ENCODE assay signal across 27 mouse cellular contexts in the genomic region with DNA sequence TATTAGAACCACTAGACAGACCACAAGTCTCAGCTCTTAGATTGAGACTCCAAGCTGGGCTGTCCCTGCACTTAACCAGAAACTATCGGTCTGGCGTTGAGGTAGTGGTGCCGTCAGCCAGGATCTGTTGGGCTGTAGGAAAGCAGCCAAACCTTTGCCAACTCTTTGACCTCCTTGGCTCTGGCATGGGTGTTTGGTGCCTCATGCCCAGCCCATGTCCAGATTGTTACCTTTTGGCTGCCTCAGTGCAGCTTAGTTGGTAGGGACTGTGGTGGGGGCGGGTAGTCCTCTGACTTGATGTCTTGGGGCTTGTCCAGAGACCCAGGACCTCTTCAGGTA. TPM values are rescaled to one million over a fixed set of nuclear protein-coding genes. Genes with fewer than 3 reads are reported as not detected.
DNase-seq lines count a peak whose midpoint lies in the region; ATAC-seq and TF ChIP-seq lines count a peak whose summit lies in the region.
"Had no signal": no experiment of that assay in that cellular context is flagged by ENCODE, and none has a peak within 500 bp of the region (broad histone marks: within the 10 kb centered on the region; RNA-seq: fewer than 3 reads in every experiment).

No protein-coding gene starts in this region.

- H3K27me3 ChIP-seq in kidney, embryonic 14.5 days (ENCODE audit: control insufficient read depth, insufficient read depth, low read length): no peaks in the 10 kb centered on the region
- H3K27me3 ChIP-seq in liver, adult 2 months (ENCODE audit: control insufficient read depth, insufficient read depth, low read length): no peaks in the 10 kb centered on the region
- no peaks in the 10 kb centered on the region for H3K27me3 ChIP-seq in liver, postnatal 0 days (ENCODE audit: insufficient read depth, low read length)
- H3K27me3 ChIP-seq in forebrain, embryonic 16.5 days (replicated peaks; ENCODE audit: control insufficient read depth, insufficient read depth, low read length): no peaks in the 10 kb centered on the region
- H3K27me3 ChIP-seq: forebrain, embryonic 12.5 days; heart, embryonic 13.5 days; hindbrain, embryonic 15.5 days; limb, embryonic 12.5 days had no signal

- 95% methylated on average over 4 of the region's 4 CpGs for WGBS in kidney, embryonic 14.5 days
- 18% methylated on average over 4 of the region's 4 CpGs for WGBS in liver, adult 2 months
- WGBS in liver, postnatal 0 days (ENCODE audit: insufficient replicate concordance): 81% methylated on average over 4 of the region's 4 CpGs
- WGBS in forebrain, embryonic 16.5 days: 95% methylated on average over 4 of the region's 4 CpGs

- no peak overlapping the region for H3K9ac ChIP-seq in kidney, embryonic 14.5 days (ENCODE audit: low read depth, low read length)
- peak overlapping the region; percentile 57 for H3K9ac ChIP-seq in liver, adult 2 months (ENCODE audit: low read depth, low read length)
- H3K9ac ChIP-seq in liver, postnatal 0 days (replicated peaks): no peak overlapping the region
- H3K9ac ChIP-seq in forebrain, embryonic 16.5 days (replicated peaks; ENCODE audit: low read depth, low read length): no peak overlapping the region
- H3K9ac ChIP-seq: forebrain, embryonic 12.5 days; heart, embryonic 13.5 days; hindbrain, embryonic 15.5 days; limb, embryonic 12.5 days had no signal

- no peak for TF ChIP-seq CTCF in gastrocnemius, adult 2 months (IDR thresholded peaks at IDR 0.05)
- TF ChIP-seq CTCF in liver, adult 2 months (IDR thresholded peaks at IDR 0.05; ENCODE audit: low read depth, low read length): no peak
- TF ChIP-seq CTCF in liver, postnatal 0 days (IDR thresholded peaks at IDR 0.05; ENCODE audit: low read depth): no peak

- ATAC-seq in kidney, embryonic 14.5 days (ENCODE audit: low FRiP score, low TSS enrichment): no peak
- ATAC-seq in liver, postnatal 0 days: no peak
- no peak for ATAC-seq in forebrain, embryonic 16.5 days
- ATAC-seq: inflammation-experienced regulatory T-cells, adult 6 months; midbrain, embryonic 16.5 days had no signal

- 0 out of 2 replicates have a peak overlapping the region, but pooled peaks have one; percentile 20 for H3K27ac ChIP-seq in gastrocnemius, adult 2 months
- H3K27ac ChIP-seq in kidney, embryonic 14.5 days (ENCODE audit: low read depth, low read length): no peak overlapping the region
- H3K27ac ChIP-seq in liver, adult 2 months (replicated peaks; ENCODE audit: insufficient read depth, low read depth, low read length): peak overlapping the region; percentile 98
- no peak overlapping the region for H3K27ac ChIP-seq in liver, postnatal 0 days (ENCODE audit: low read depth)
- H3K27ac ChIP-seq in forebrain, embryonic 16.5 days (ENCODE audit: low read length): no peak overlapping the region
- H3K27ac ChIP-seq: forebrain, embryonic 12.5 days; heart, embryonic 13.5 days; hindbrain, embryonic 10.5 days; hindbrain, embryonic 15.5 days; left cerebral cortex, adult 2 months; limb, embryonic 12.5 days had no signal

- H3K9me3 ChIP-seq in kidney, embryonic 14.5 days (ENCODE audit: control insufficient read depth, low read length): no peaks in the 10 kb centered on the region
- no peaks in the 10 kb centered on the region for H3K9me3 ChIP-seq in liver, postnatal 0 days (ENCODE audit: low read length)
- H3K9me3 ChIP-seq in forebrain, embryonic 16.5 days (ENCODE audit: control insufficient read depth, low read length): no peaks in the 10 kb centered on the region
- H3K9me3 ChIP-seq: forebrain, embryonic 12.5 days; heart, embryonic 13.5 days; hindbrain, embryonic 10.5 days; hindbrain, embryonic 15.5 days; limb, embryonic 12.5 days had no signal

- no peaks in the 10 kb centered on the region for H3K4me1 ChIP-seq in kidney, embryonic 14.5 days (ENCODE audit: control insufficient read depth, insufficient read depth, low read length)
- peaks cover 61% of the 10 kb centered on the region for H3K4me1 ChIP-seq in liver, adult 2 months (ENCODE audit: control insufficient read depth, insufficient read depth, low read length)
- H3K4me1 ChIP-seq in liver, postnatal 0 days (ENCODE audit: insufficient read depth): peaks cover 27% of the 10 kb centered on the region
- no peaks in the 10 kb centered on the region for H3K4me1 ChIP-seq in forebrain, embryonic 16.5 days (replicated peaks; ENCODE audit: control insufficient read depth, insufficient read depth, low read length)
- H3K4me1 ChIP-seq: forebrain, embryonic 12.5 days; heart, embryonic 13.5 days; hindbrain, embryonic 10.5 days; hindbrain, embryonic 15.5 days had no signal

- H3K4me2 ChIP-seq in kidney, embryonic 14.5 days (replicated peaks; ENCODE audit: low read depth, low read length): no peak overlapping the region
- no peak overlapping the region for H3K4me2 ChIP-seq in liver, postnatal 0 days (ENCODE audit: low read depth, low read length)
- no peak overlapping the region for H3K4me2 ChIP-seq in forebrain, embryonic 16.5 days (ENCODE audit: low read length)
- H3K4me2 ChIP-seq: forebrain, embryonic 12.5 days; heart, embryonic 13.5 days; hindbrain, embryonic 15.5 days; limb, embryonic 12.5 days; liver, embryonic 11.5 days; midbrain, embryonic 11.5 days had no signal

- peak; percentile 50 for DNase-seq in gastrocnemius, adult 2 months
- DNase-seq in gastrocnemius, postnatal 14 days: no peak
- DNase-seq in kidney, adult 18-20 months: peak; percentile 64
- peak; percentile 98 for DNase-seq in liver, adult 2 months (ENCODE audit: extremely low read depth, low read depth, low spot score)
- DNase-seq in liver, postnatal 0 days: no peak
- DNase-seq: cerebellum, postnatal 14 days; heart, postnatal 10 days; layer of hippocampus, adult 9-11 months; lung, postnatal 36 days; right cerebral cortex, adult 18-20 months; right cerebral cortex, postnatal 4 days; thymus, adult 2 months; thymus, postnatal 36 days had no signal

- H3K4me3 ChIP-seq in gastrocnemius, adult 2 months: no peak overlapping the region
- H3K4me3 ChIP-seq in kidney, embryonic 14.5 days (ENCODE audit: low read length): no peak overlapping the region
- H3K4me3 ChIP-seq in liver, adult 2 months (ENCODE audit: insufficient read depth, low read depth, low read length): no peak overlapping the region
- H3K4me3 ChIP-seq in liver, postnatal 0 days (ENCODE audit: low read depth, low read length): no peak overlapping the region
- H3K4me3 ChIP-seq in forebrain, embryonic 16.5 days (replicated peaks; ENCODE audit: low read length): no peak overlapping the region
- H3K4me3 ChIP-seq: erythroblast, embryonic 14.5 days; forebrain, embryonic 12.5 days; heart, embryonic 13.5 days; hindbrain, embryonic 10.5 days; hindbrain, embryonic 15.5 days; left cerebral cortex, adult 2 months; limb, embryonic 12.5 days had no signal

- peaks cover 19% of the 10 kb centered on the region; the same call in 1 of the 2 replicates for H3K79me2 ChIP-seq in liver, adult 2 months (ENCODE audit: control insufficient read depth, insufficient read depth, low read length)

- intact Hi-C loops in gastrocnemius, adult 2 months (cut with DNase I): no loop called here
- intact Hi-C loops in gastrocnemius, postnatal 14 days (cut with DNase I; ENCODE audit: low total_unique reads): no loop called here

- TF ChIP-seq POLR2A in liver, adult 2 months (IDR thresholded peaks at IDR 0.05; ENCODE audit: extremely low read depth, insufficient read depth, low read length): no peak

- no peak for TF ChIP-seq EP300 in liver, postnatal 0 days (IDR thresholded peaks at IDR 0.05; ENCODE audit: low read depth)

- H3K36me3 ChIP-seq in kidney, embryonic 14.5 days (ENCODE audit: control insufficient read depth, insufficient read depth, low read length): no peaks in the 10 kb centered on the region
- H3K36me3 ChIP-seq in liver, adult 2 months (ENCODE audit: control insufficient read depth, insufficient read depth, low read length): peaks cover 5% of the 10 kb centered on the region; the same call in 1 of the 2 replicates
- no peaks in the 10 kb centered on the region for H3K36me3 ChIP-seq in liver, postnatal 0 days (replicated peaks; ENCODE audit: insufficient read depth, low read length)
- no peaks in the 10 kb centered on the region for H3K36me3 ChIP-seq in forebrain, embryonic 16.5 days (ENCODE audit: control insufficient read depth, insufficient read depth)
- H3K36me3 ChIP-seq: forebrain, embryonic 12.5 days; heart, embryonic 13.5 days; hindbrain, embryonic 10.5 days; hindbrain, embryonic 15.5 days; limb, embryonic 12.5 days had no signal

RNA-seq across cellular contexts. Expression of a gene that starts 9.6 kb away (rescaled TPM):
- under 1 TPM; 0.10 to 0.11 TPM for total RNA-seq in gastrocnemius, adult 2 months (2021)
- under 1 TPM; 0.20 to 0.49 TPM for total RNA-seq in gastrocnemius, postnatal 14 days (2021)
- 0.87 and 0.89 TPM in 2 replicates for polyA plus RNA-seq in kidney, embryonic 14.5 days (2014; fragmentation: Nextera tagmentation; extraction: Ambion mirVana)
- 48.1 and 73.5 TPM in 2 replicates for total RNA-seq in liver, adult 2 months (2014; rRNA removed)
- 66.2 and 75.5 TPM in 2 replicates for polyA plus RNA-seq in liver, adult 2 months (2012; rRNA removed)
- 4.5 and 6.2 TPM in 2 replicates for polyA plus RNA-seq in liver, postnatal 0 days (2015; fragmentation: Nextera tagmentation; extraction: Ambion mirVana)
- 0.12 and 0.66 TPM in 2 replicates for polyA plus RNA-seq in forebrain, embryonic 16.5 days (2015; fragmentation: Nextera tagmentation; extraction: Ambion mirVana)
- polyA plus RNA-seq: erythroblast, embryonic 14.5 days; neural tube, embryonic 11.5 days had no signal

RNA-seq across cellular contexts. Expression of a gene that starts 9.7 kb away (rescaled TPM):
- not detected for total RNA-seq in gastrocnemius, adult 2 months (2021)
- total RNA-seq in gastrocnemius, postnatal 14 days (2021): under 1 TPM in 1 of 2 experiments, not detected in 1; 0.10 TPM
- 0.34 and 1.4 TPM in 2 replicates for polyA plus RNA-seq in kidney, embryonic 14.5 days (2014; fragmentation: Nextera tagmentation; extraction: Ambion mirVana)
- total RNA-seq in liver, adult 2 months (2014; rRNA removed): 7.7 and 11.5 TPM in 2 replicates
- polyA plus RNA-seq in liver, adult 2 months (2012; rRNA removed): 3.1 and 8.2 TPM in 2 replicates
- 6.2 and 7.1 TPM in 2 replicates for polyA plus RNA-seq in liver, postnatal 0 days (2015; fragmentation: Nextera tagmentation; extraction: Ambion mirVana)
- 1.3 and 2.2 TPM in 2 replicates for polyA plus RNA-seq in forebrain, embryonic 16.5 days (2015; fragmentation: Nextera tagmentation; extraction: Ambion mirVana)
- polyA plus RNA-seq: erythroblast, embryonic 14.5 days had no signal

RNA-seq across cellular contexts. Expression of a gene that starts 40.3 kb away (rescaled TPM):
- total RNA-seq in gastrocnemius, adult 2 months (2021): 10 to 100 TPM; 30.3 to 40.0 TPM
- 10 to 100 TPM; 24.1 to 29.7 TPM for total RNA-seq in gastrocnemius, postnatal 14 days (2021)
- 48.2 and 62.5 TPM in 2 replicates for polyA plus RNA-seq in kidney, embryonic 14.5 days (2014; fragmentation: Nextera tagmentation; extraction: Ambion mirVana)
- 35.6 and 37.3 TPM in 2 replicates for total RNA-seq in liver, adult 2 months (2014; rRNA removed)
- polyA plus RNA-seq in liver, adult 2 months (2012; rRNA removed): 10.5 and 11.3 TPM in 2 replicates
- polyA plus RNA-seq in liver, postnatal 0 days (2015; fragmentation: Nextera tagmentation; extraction: Ambion mirVana): 15.0 and 15.6 TPM in 2 replicates
- 92.0 and 92.8 TPM in 2 replicates for polyA plus RNA-seq in forebrain, embryonic 16.5 days (2015; fragmentation: Nextera tagmentation; extraction: Ambion mirVana)

RNA-seq across cellular contexts. Expression of a gene that starts 50.3 kb away (rescaled TPM):
- total RNA-seq in gastrocnemius, adult 2 months (2021): 10 to 100 TPM; 73.5 to 91.1 TPM
- 10 to 100 TPM; 55.1 to 60.3 TPM for total RNA-seq in gastrocnemius, postnatal 14 days (2021)
- polyA plus RNA-seq in kidney, embryonic 14.5 days (2014; fragmentation: Nextera tagmentation; extraction: Ambion mirVana): 203 and 294 TPM in 2 replicates
- 91.5 and 106 TPM in 2 replicates for total RNA-seq in liver, adult 2 months (2014; rRNA removed)
- 35.8 and 40.8 TPM in 2 replicates for polyA plus RNA-seq in liver, adult 2 months (2012; rRNA removed)
- 150 and 157 TPM in 2 replicates for polyA plus RNA-seq in liver, postnatal 0 days (2015; fragmentation: Nextera tagmentation; extraction: Ambion mirVana)
- polyA plus RNA-seq in forebrain, embryonic 16.5 days (2015; fragmentation: Nextera tagmentation; extraction: Ambion mirVana): 413 and 432 TPM in 2 replicates

Comparison
In these comparisons a context has a peak if more than half of its experiments do, and no peak if none do; other contexts are left out.
1. DNase-seq: peak in gastrocnemius, adult 2 months (single experiment), kidney, adult 18-20 months (single experiment) and liver, adult 2 months (single experiment); none in gastrocnemius, postnatal 14 days (single experiment) and liver, postnatal 0 days (single experiment).
2. H3K27ac ChIP-seq: peak in gastrocnemius, adult 2 months (single experiment) and liver, adult 2 months (single experiment); none in kidney, embryonic 14.5 days (single experiment), liver, postnatal 0 days (single experiment) and forebrain, embryonic 16.5 days (single experiment).